Mouse (Mus musculus): ENCODE data around the gene Gse1. TPM values are rescaled to one million over a fixed set of nuclear protein-coding genes. Genes with fewer than 3 reads are reported as not detected.
A peak's percentile ranks its signal among the peaks of the same experiment; 100 is the strongest.
"Not testable (repeated sequence)": the region's sequence is repeated elsewhere in the genome, so short reads cannot be mapped to it uniquely, and the experiment has no call there.

Gse1 gene
- total RNA-seq, 1 experiment, result 21.4 TPM

GRCm38 (mm10) chr8:120334261-120334660 lies 106.0 kb downstream of the Gse1 start:
- H3K36me3 ChIP-seq (ENCODE audit: control insufficient read depth, insufficient read depth, low read length, poor library complexity, severe bottlenecking); H3K4me3 ChIP-seq (ENCODE audit: insufficient read depth in 1 of 2, low read depth in 1 of 2, low read length in 2 of 2, poor library complexity in 1 of 2, severe bottlenecking in 1 of 2); in situ Hi-C loops (cut with MboI; ENCODE audit: low sequenced_read_pairs in 2 of 2, unreplicated experiment in 2 of 2); H3K9me3 ChIP-seq (ENCODE audit: control insufficient read depth, insufficient read depth, low read depth, low read length): not testable (repeated sequence)
- Histone ChIP-seq H3K27ac (ENCODE audit: insufficient read depth, low read depth, low read length, poor library complexity, severe bottlenecking) (peak overlapping the region; percentile 95), H3K9ac (ENCODE audit: insufficient read depth, low read depth, low read length, poor library complexity, severe bottlenecking) (peak overlapping the region; percentile 55; the same call in 1 of the 2 replicates), H3K4me1 (ENCODE audit: control insufficient read depth in 2 of 2, insufficient read depth in 2 of 2, low read length in 2 of 2, poor library complexity in 1 of 2) (peaks cover 20 to 45% of the 10 kb centered on the region in 2 experiments)
- TF ChIP-seq ZNF384 (IDR thresholded peaks at IDR 0.05; ENCODE audit: low read depth, low read length), result 0 out of 2 replicates have a peak, but pooled peaks have one; percentile 5
- DNase-seq (ENCODE audit: low read depth, low spot score), result peak; percentile 74

GRCm38 (mm10) chr8:120334878-120335261 lies 106.6 kb downstream of the Gse1 start:
- Histone ChIP-seq H3K9me3 (ENCODE audit: control insufficient read depth, insufficient read depth, low read depth, low read length) (no peaks in the 10 kb centered on the region), H3K27ac (ENCODE audit: insufficient read depth, low read depth, low read length, poor library complexity, severe bottlenecking) (peak overlapping the region; percentile 98), H3K36me3 (ENCODE audit: control insufficient read depth, insufficient read depth, low read length, poor library complexity, severe bottlenecking) (no peaks in the 10 kb centered on the region), H3K9ac (ENCODE audit: insufficient read depth, low read depth, low read length, poor library complexity, severe bottlenecking) (peak overlapping the region; percentile 55; the same call in 1 of the 2 replicates), H3K4me3 (ENCODE audit: insufficient read depth in 1 of 2, low read depth in 1 of 2, low read length in 2 of 2, poor library complexity in 1 of 2, severe bottlenecking in 1 of 2) (peak overlapping the region; percentile 48 to 66), H3K4me1 (ENCODE audit: control insufficient read depth in 2 of 2, insufficient read depth in 2 of 2, low read length in 2 of 2, poor library complexity in 1 of 2) (peaks cover 20 to 45% of the 10 kb centered on the region in 2 experiments)
- in situ Hi-C loops (cut with MboI; ENCODE audit: low sequenced_read_pairs in 2 of 2, unreplicated experiment in 2 of 2), result no loop called here
- TF ChIP-seq MAFK (IDR thresholded peaks at IDR 0.05; ENCODE audit: insufficient read depth, low read depth, low read length), result peak; percentile 35; the same call in 1 of the 2 replicates
- TF ChIP-seq HCFC1 (IDR thresholded peaks at IDR 0.05; ENCODE audit: borderline replicate concordance, insufficient read depth, low read length), result no peak
- peak; percentile 97 for TF ChIP-seq ZNF384 (IDR thresholded peaks at IDR 0.05; ENCODE audit: low read depth, low read length)
- peak; percentile 97 for DNase-seq (ENCODE audit: low read depth, low spot score)

- peak overlapping the region; percentile 48 to 66 for H3K4me3 ChIP-seq (ENCODE audit: insufficient read depth in 1 of 2, low read depth in 1 of 2, low read length in 2 of 2, poor library complexity in 1 of 2, severe bottlenecking in 1 of 2)
- H3K27ac ChIP-seq (ENCODE audit: insufficient read depth, low read depth, low read length, poor library complexity, severe bottlenecking), result peak overlapping the region; percentile 98
- DNase-seq (ENCODE audit: low read depth, low spot score), result no peak
- peaks cover 20 to 48% of the 10 kb centered on the region in 2 experiments for H3K4me1 ChIP-seq (ENCODE audit: control insufficient read depth in 2 of 2, insufficient read depth in 2 of 2, low read length in 2 of 2, poor library complexity in 1 of 2)
- no peaks in the 10 kb centered on the region for H3K36me3 ChIP-seq (ENCODE audit: control insufficient read depth, insufficient read depth, low read length, poor library complexity, severe bottlenecking)
- TF ChIP-seq MAFK (IDR thresholded peaks at IDR 0.05; ENCODE audit: insufficient read depth, low read depth, low read length), result no peak
- no peak for TF ChIP-seq ZC3H11A (IDR thresholded peaks at IDR 0.05; ENCODE audit: borderline replicate concordance, low read depth, low read length)
- TF ChIP-seq CHD2 (IDR thresholded peaks at IDR 0.05; ENCODE audit: low read depth, low read length), result no peak
- TF ChIP-seq ZNF384 (IDR thresholded peaks at IDR 0.05; ENCODE audit: low read depth, low read length), result no peak
- no peak for TF ChIP-seq HCFC1 (IDR thresholded peaks at IDR 0.05; ENCODE audit: borderline replicate concordance, insufficient read depth, low read length)
- peak overlapping the region; percentile 75 for H3K9ac ChIP-seq (ENCODE audit: insufficient read depth, low read depth, low read length, poor library complexity, severe bottlenecking)
- in situ Hi-C loops (cut with MboI; ENCODE audit: low sequenced_read_pairs in 2 of 2, unreplicated experiment in 2 of 2), result no loop called here
- no peaks in the 10 kb centered on the region for H3K9me3 ChIP-seq (ENCODE audit: control insufficient read depth, insufficient read depth, low read depth, low read length)
Observed at GRCm38 (mm10) chr8:120335262-120336086, 107.2 kb downstream of the Gse1 start.

- peaks cover 20 to 51% of the 10 kb centered on the region in 2 experiments for H3K4me1 ChIP-seq (ENCODE audit: control insufficient read depth in 2 of 2, insufficient read depth in 2 of 2, low read length in 2 of 2, poor library complexity in 1 of 2)
Observed at GRCm38 (mm10) chr8:120336087-120336380, 107.8 kb downstream of the Gse1 start.

More at GRCm38 (mm10) chr8:120336087-120336380, 107.8 kb downstream of the Gse1 start:
- in situ Hi-C loops (cut with MboI; ENCODE audit: low sequenced_read_pairs in 2 of 2, unreplicated experiment in 2 of 2), result no loop called here
- Histone ChIP-seq H3K4me3 (ENCODE audit: insufficient read depth in 1 of 2, low read depth in 1 of 2, low read length in 2 of 2, poor library complexity in 1 of 2, severe bottlenecking in 1 of 2) (peak overlapping the region; percentile 48 to 66), H3K9ac (ENCODE audit: insufficient read depth, low read depth, low read length, poor library complexity, severe bottlenecking) (peak overlapping the region; percentile 75), H3K9me3 (ENCODE audit: control insufficient read depth, insufficient read depth, low read depth, low read length) (no peaks in the 10 kb centered on the region), H3K27ac (ENCODE audit: insufficient read depth, low read depth, low read length, poor library complexity, severe bottlenecking) (peak overlapping the region; percentile 98), H3K36me3 (ENCODE audit: control insufficient read depth, insufficient read depth, low read length, poor library complexity, severe bottlenecking) (no peaks in the 10 kb centered on the region)
- no peak for TF ChIP-seq HCFC1 (IDR thresholded peaks at IDR 0.05; ENCODE audit: borderline replicate concordance, insufficient read depth, low read length)
- no peak for DNase-seq (ENCODE audit: low read depth, low spot score)
